Mouse (Mus musculus): ENCODE measurements around the gene Tgfa. TPM values are rescaled to one million over a fixed set of nuclear protein-coding genes. Genes with fewer than 3 reads are reported as not detected.

Tgfa gene
- polyA plus RNA-seq, 1 experiment, result 16.1 TPM

DNA sequence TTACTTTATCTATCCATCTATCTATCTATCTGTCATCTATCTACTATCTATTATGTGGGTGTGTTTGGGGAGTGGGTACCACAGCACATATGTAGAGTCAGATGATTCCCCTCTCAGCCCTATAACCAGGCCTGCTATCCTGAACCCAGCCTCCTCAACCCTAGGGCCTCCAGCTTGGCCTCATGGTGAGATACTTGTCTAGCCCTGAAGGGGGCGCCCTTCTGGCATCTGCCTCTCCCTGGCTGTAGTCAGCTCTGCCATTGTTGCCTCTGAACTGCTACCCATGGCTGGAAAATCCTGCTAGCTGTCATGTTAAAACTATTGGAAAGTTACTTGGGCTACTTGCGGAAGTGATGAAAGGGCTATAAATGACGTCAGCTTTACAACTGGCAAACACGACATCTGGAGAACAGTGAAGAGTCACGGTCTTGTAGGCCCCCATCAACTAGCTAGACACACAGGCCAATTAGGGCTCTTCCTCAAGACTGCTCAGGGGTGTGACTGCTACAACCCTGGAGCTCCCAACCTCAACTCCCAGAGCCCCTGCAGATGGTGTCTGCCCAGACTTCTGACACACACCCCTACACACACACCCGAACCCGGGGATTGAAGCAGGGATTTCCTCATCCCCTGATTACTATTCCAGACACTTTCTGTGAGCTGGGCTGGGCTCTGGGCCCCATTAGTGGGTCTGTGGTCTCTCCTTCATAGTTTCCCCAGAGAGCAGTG, 65.5 kb downstream of the Tgfa start:
- TF ChIP-seq CTCF (IDR thresholded peaks at IDR 0.05; ENCODE audit: borderline replicate concordance, insufficient read depth, low read depth, low read length) (0 out of 2 replicates have a peak, but pooled peaks have one; percentile 3), POLR2A (IDR thresholded peaks at IDR 0.05; ENCODE audit: borderline replicate concordance, insufficient read depth, low read length) (no peak)
- no peaks in the 10 kb centered on the region for H3K4me1 ChIP-seq (ENCODE audit: control insufficient read depth, insufficient read depth, low read length)
- DNase-seq, result no peak
- H3K27me3 ChIP-seq (ENCODE audit: control insufficient read depth, insufficient read depth, low read length), result no peaks in the 10 kb centered on the region
- 71% methylated on average over 7 of the region's 7 CpGs for WGBS
- H3K27ac ChIP-seq (ENCODE audit: insufficient read depth, low read length), result no peak overlapping the region
- H3K4me3 ChIP-seq (replicated peaks; ENCODE audit: insufficient read depth, low read depth, low read length), result no peak overlapping the region

DNA sequence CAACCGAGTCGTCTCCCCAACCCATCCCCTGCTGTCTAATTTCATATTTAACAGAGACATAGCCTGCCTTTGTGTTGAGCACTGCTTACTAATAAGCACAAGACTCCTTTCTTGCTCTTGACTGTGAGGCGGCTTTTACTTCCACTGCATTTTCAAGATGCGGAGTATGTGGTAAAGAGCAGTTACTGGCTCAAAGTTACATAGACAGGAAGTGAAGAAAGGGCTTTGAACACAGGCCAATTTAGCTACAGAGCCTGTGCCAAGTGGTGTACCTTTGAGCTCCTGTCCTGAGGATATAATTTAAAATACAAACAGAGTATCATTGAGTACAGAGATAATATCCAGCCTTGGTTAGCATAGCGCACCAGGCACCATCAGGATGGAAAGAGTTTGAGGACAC, 71.8 kb downstream of the Tgfa start:
- Histone ChIP-seq H3K27me3 (ENCODE audit: control insufficient read depth, insufficient read depth, low read length) (no peaks in the 10 kb centered on the region), H3K27ac (ENCODE audit: insufficient read depth, low read length) (no peak overlapping the region), H3K4me3 (replicated peaks; ENCODE audit: insufficient read depth, low read depth, low read length) (no peak overlapping the region), H3K4me1 (ENCODE audit: control insufficient read depth, insufficient read depth, low read length) (peaks cover 11% of the 10 kb centered on the region)
- WGBS, result 75% methylated on average over 5 of the region's 5 CpGs
- TF ChIP-seq POLR2A (IDR thresholded peaks at IDR 0.05; ENCODE audit: borderline replicate concordance, insufficient read depth, low read length), result no peak
- no peak for DNase-seq

DNA sequence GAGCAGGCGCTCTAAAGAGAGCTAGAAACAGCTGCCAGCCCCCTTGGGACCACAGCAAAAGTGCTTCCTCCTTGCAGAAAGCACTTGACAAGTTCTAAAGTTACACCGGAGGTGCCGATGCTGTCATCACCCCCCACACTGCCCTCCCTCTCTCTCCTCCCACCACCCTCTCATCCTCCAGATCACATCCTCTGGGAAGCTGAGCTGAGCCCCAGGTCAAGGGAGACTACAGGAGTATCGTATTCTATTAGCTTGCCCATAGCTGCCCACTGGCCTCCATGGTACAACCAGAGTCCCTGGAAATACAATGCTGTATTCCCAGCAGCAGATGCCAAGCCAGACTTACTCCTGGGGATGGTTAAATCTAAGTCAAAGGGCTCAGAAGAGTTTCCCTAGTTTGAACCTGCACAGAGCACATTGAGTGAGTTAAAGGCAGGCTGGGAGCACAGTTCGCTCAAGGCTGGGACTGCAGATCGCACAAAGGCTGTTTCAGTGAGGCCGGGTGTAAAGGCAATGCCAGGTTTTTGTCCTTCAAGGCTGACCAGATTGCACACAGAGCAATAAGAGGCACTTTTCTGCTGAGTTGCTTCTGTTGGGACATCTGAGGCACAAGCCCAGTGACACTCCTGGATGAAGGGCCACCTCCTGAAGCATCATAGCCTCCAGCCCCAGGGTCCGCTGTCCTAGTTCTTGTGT, 75.5 kb downstream of the Tgfa start:
- TF ChIP-seq POLR2A (IDR thresholded peaks at IDR 0.05; ENCODE audit: borderline replicate concordance, insufficient read depth, low read length) (no peak), CTCF (IDR thresholded peaks at IDR 0.05; ENCODE audit: borderline replicate concordance, insufficient read depth, low read depth, low read length) (no peak)
- WGBS, result 86% methylated on average over 8 of the region's 8 CpGs
- Histone ChIP-seq H3K27me3 (ENCODE audit: control insufficient read depth, insufficient read depth, low read length) (no peaks in the 10 kb centered on the region), H3K27ac (ENCODE audit: insufficient read depth, low read length) (no peak overlapping the region), H3K4me1 (ENCODE audit: control insufficient read depth, insufficient read depth, low read length) (peaks cover 11% of the 10 kb centered on the region), H3K4me3 (replicated peaks; ENCODE audit: insufficient read depth, low read depth, low read length) (no peak overlapping the region)
- no peak for DNase-seq

DNA sequence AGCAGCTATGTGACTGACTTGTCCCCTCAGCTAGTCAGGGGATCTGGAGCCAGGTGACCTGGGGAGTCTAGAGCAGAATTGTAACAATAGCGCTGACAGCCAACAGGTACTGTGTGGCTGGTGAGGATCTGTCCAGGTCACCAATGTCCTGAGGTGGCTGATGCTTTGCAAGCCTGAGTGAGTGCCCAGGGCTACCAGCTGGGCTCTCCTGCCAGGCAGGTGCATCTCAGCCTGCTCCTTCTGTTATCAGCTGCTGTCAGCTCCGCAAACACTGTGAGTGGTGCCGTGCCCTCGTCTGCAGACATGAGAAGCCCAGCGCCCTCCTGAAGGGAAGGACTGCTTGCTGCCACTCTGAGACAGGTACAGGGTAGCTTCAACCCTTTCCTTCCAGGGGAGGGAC, 76.1 kb downstream of the Tgfa start:
- Histone ChIP-seq H3K27ac (ENCODE audit: insufficient read depth, low read length) (no peak overlapping the region), H3K27me3 (ENCODE audit: control insufficient read depth, insufficient read depth, low read length) (no peaks in the 10 kb centered on the region), H3K4me1 (ENCODE audit: control insufficient read depth, insufficient read depth, low read length) (peaks cover 11% of the 10 kb centered on the region), H3K4me3 (replicated peaks; ENCODE audit: insufficient read depth, low read depth, low read length) (no peak overlapping the region)
- TF ChIP-seq CTCF (IDR thresholded peaks at IDR 0.05; ENCODE audit: borderline replicate concordance, insufficient read depth, low read depth, low read length) (no peak), POLR2A (IDR thresholded peaks at IDR 0.05; ENCODE audit: borderline replicate concordance, insufficient read depth, low read length) (no peak)
- DNase-seq, result peak; percentile 44 to 51
- WGBS, result 13% methylated on average over 5 of the region's 5 CpGs

DNA sequence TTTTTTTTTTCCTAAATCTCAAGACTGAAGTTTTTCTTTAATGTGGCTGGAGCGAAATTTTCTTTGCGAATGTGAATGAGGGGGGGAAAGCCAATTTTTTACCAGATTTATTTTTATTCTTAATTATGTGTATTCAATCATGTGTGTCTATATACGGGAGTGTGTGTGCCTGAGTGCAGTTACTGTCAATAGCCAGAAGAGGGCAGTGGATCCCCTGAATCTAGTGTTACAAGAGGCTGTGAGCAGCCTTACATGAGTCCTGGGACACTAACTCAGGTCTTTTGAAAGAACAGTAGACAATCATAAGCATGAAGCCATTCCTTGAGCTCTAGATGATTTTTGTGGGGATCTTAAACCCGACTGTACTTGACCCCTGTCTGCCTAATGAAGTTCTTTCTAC, 80.7 kb downstream of the Tgfa start:
- Histone ChIP-seq H3K27ac (ENCODE audit: insufficient read depth, low read length) (no peak overlapping the region), H3K4me3 (replicated peaks; ENCODE audit: insufficient read depth, low read depth, low read length) (no peak overlapping the region), H3K27me3 (ENCODE audit: control insufficient read depth, insufficient read depth, low read length) (no peaks in the 10 kb centered on the region), H3K4me1 (ENCODE audit: control insufficient read depth, insufficient read depth, low read length) (peaks cover 8% of the 10 kb centered on the region)
- TF ChIP-seq POLR2A (IDR thresholded peaks at IDR 0.05; ENCODE audit: borderline replicate concordance, insufficient read depth, low read length), result no peak
- no peak for TF ChIP-seq CTCF (IDR thresholded peaks at IDR 0.05; ENCODE audit: borderline replicate concordance, insufficient read depth, low read depth, low read length)
- no peak for DNase-seq
- WGBS, result 98% methylated on average over 4 of the region's 4 CpGs

DNA sequence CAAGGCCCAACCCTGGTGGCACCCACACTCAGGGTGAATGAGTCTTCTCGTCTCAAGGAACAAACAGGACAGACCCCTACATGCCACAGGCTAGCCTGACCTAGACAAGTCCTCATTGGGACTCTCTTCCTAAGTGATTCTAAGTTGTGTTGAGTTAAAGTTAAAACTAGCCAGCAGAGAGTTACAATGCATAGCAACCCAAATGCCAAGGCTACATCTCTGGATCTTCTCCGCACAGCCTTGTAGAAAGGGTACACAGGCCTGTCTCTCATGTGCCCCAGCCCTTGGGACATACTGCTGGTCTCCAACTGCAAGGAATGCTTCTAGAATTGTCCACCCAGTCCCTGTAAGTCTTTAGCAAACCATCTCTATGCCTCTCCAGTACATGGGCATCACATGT, 81.8 kb downstream of the Tgfa start:
- DNase-seq, result no peak
- no peaks in the 10 kb centered on the region for H3K27me3 ChIP-seq (ENCODE audit: control insufficient read depth, insufficient read depth, low read length)
- no peak overlapping the region for H3K27ac ChIP-seq (ENCODE audit: insufficient read depth, low read length)
- WGBS, result 92% methylated on average over 2 of the region's 2 CpGs
- H3K4me3 ChIP-seq (replicated peaks; ENCODE audit: insufficient read depth, low read depth, low read length), result no peak overlapping the region
- H3K4me1 ChIP-seq (ENCODE audit: control insufficient read depth, insufficient read depth, low read length), result no peaks in the 10 kb centered on the region
- TF ChIP-seq CTCF (IDR thresholded peaks at IDR 0.05; ENCODE audit: borderline replicate concordance, insufficient read depth, low read depth, low read length), result no peak
- TF ChIP-seq POLR2A (IDR thresholded peaks at IDR 0.05; ENCODE audit: borderline replicate concordance, insufficient read depth, low read length), result no peak

DNA sequence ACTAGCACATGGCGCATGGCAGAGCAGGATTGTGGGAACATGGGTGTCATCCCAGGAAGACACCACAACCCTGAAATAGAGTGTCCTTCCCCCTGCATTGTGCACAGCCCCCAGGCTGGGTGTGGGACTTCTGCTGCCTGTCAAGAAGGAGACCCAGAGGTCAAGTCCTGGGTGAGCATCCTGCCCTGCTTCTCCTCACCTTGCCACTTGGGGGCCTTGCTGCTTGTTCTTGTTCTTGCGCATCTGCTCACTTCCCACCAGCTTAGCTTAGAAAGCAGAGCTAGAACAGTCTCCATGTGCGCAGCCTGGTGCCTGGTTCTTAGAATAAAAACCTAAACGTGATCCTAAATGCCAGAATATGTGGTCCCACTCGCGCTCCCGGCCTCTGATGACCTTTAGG, 82.6 kb downstream of the Tgfa start:
- H3K27ac ChIP-seq (ENCODE audit: insufficient read depth, low read length), result no peak overlapping the region

More for the DNA sequence above, 82.6 kb downstream of the Tgfa start:
- no peak for DNase-seq
- no peaks in the 10 kb centered on the region for H3K27me3 ChIP-seq (ENCODE audit: control insufficient read depth, insufficient read depth, low read length)
- H3K4me3 ChIP-seq (replicated peaks; ENCODE audit: insufficient read depth, low read depth, low read length), result no peak overlapping the region
- no peaks in the 10 kb centered on the region for H3K4me1 ChIP-seq (ENCODE audit: control insufficient read depth, insufficient read depth, low read length)
- no peak for TF ChIP-seq CTCF (IDR thresholded peaks at IDR 0.05; ENCODE audit: borderline replicate concordance, insufficient read depth, low read depth, low read length)
- TF ChIP-seq POLR2A (IDR thresholded peaks at IDR 0.05; ENCODE audit: borderline replicate concordance, insufficient read depth, low read length), result no peak
- WGBS, result 76% methylated on average over 7 of the region's 7 CpGs

Measured in cerebellum, adult 2 months (tissue).